Mouse (Mus musculus): ENCODE measurements around the gene Lgals2. TPM values are rescaled to one million over a fixed set of nuclear protein-coding genes. Genes with fewer than 3 reads are reported as not detected.

The Lgals2 gene
- polyA plus RNA-seq, 1 experiment = 4.8 TPM

- no peak overlapping the region for H3K27ac ChIP-seq (ENCODE audit: control insufficient read depth, insufficient read depth, low read length)
- no peak for DNase-seq
- H3K4me3 ChIP-seq (ENCODE audit: control insufficient read depth, insufficient read depth, low read length) = no peak overlapping the region
- 94% methylated on average over 6 of the region's 6 CpGs for WGBS
- peaks cover 13% of the 10 kb centered on the region for H3K27me3 ChIP-seq (ENCODE audit: control insufficient read depth, insufficient read depth, low read length)
- TF ChIP-seq POLR2A (IDR thresholded peaks at IDR 0.05; ENCODE audit: control insufficient read depth, extremely low read depth, insufficient read depth, low read length, poor library complexity) = no peak
- TF ChIP-seq CTCF (IDR thresholded peaks at IDR 0.05; ENCODE audit: borderline replicate concordance, control insufficient read depth, extremely low read depth, insufficient read depth, low read length, poor library complexity) = no peak
- H3K4me1 ChIP-seq (replicated peaks; ENCODE audit: control insufficient read depth, insufficient read depth, low read length) = peaks cover 24% of the 10 kb centered on the region
- H3K36me3 ChIP-seq (ENCODE audit: control insufficient read depth, insufficient read depth, low read length) = no peaks in the 10 kb centered on the region
These were observed 14.1 kb downstream of the Lgals2 start for GRCm38 (mm10) chr15:78841161-78841790.

GRCm38 (mm10) chr15:78840751-78841150 is 14.6 kb downstream of the Lgals2 start:
- no peak for TF ChIP-seq CTCF (IDR thresholded peaks at IDR 0.05; ENCODE audit: borderline replicate concordance, control insufficient read depth, extremely low read depth, insufficient read depth, low read length, poor library complexity)
- no peak for TF ChIP-seq POLR2A (IDR thresholded peaks at IDR 0.05; ENCODE audit: control insufficient read depth, extremely low read depth, insufficient read depth, low read length, poor library complexity)
- 90% methylated on average over 11 of the region's 11 CpGs for WGBS
- Histone ChIP-seq H3K4me1 (replicated peaks; ENCODE audit: control insufficient read depth, insufficient read depth, low read length) (peaks cover 27% of the 10 kb centered on the region), H3K27me3 (ENCODE audit: control insufficient read depth, insufficient read depth, low read length) (peaks cover 13% of the 10 kb centered on the region), H3K36me3 (ENCODE audit: control insufficient read depth, insufficient read depth, low read length) (no peaks in the 10 kb centered on the region), H3K4me3 (ENCODE audit: control insufficient read depth, insufficient read depth, low read length) (no peak overlapping the region), H3K27ac (ENCODE audit: control insufficient read depth, insufficient read depth, low read length) (no peak overlapping the region)
- no peak for DNase-seq

GRCm38 (mm10) chr15:78840241-78840640 is 15.1 kb downstream of the Lgals2 start:
- Histone ChIP-seq H3K27me3 (ENCODE audit: control insufficient read depth, insufficient read depth, low read length) (peaks cover 13% of the 10 kb centered on the region), H3K4me3 (ENCODE audit: control insufficient read depth, insufficient read depth, low read length) (no peak overlapping the region), H3K36me3 (ENCODE audit: control insufficient read depth, insufficient read depth, low read length) (no peaks in the 10 kb centered on the region), H3K4me1 (replicated peaks; ENCODE audit: control insufficient read depth, insufficient read depth, low read length) (peaks cover 30% of the 10 kb centered on the region), H3K27ac (ENCODE audit: control insufficient read depth, insufficient read depth, low read length) (no peak overlapping the region)
- no peak for DNase-seq
- 93% methylated on average over 3 of the region's 3 CpGs for WGBS
- TF ChIP-seq CTCF (IDR thresholded peaks at IDR 0.05; ENCODE audit: borderline replicate concordance, control insufficient read depth, extremely low read depth, insufficient read depth, low read length, poor library complexity) (no peak), POLR2A (IDR thresholded peaks at IDR 0.05; ENCODE audit: control insufficient read depth, extremely low read depth, insufficient read depth, low read length, poor library complexity) (no peak)

GRCm38 (mm10) chr15:78839744-78840143 is 15.6 kb downstream of the Lgals2 start:
- DNase-seq = no peak
- WGBS = 87% methylated on average over 2 of the region's 2 CpGs
- peaks cover 13% of the 10 kb centered on the region for H3K27me3 ChIP-seq (ENCODE audit: control insufficient read depth, insufficient read depth, low read length)
- H3K27ac ChIP-seq (ENCODE audit: control insufficient read depth, insufficient read depth, low read length) = no peak overlapping the region
- no peak for TF ChIP-seq POLR2A (IDR thresholded peaks at IDR 0.05; ENCODE audit: control insufficient read depth, extremely low read depth, insufficient read depth, low read length, poor library complexity)
- TF ChIP-seq CTCF (IDR thresholded peaks at IDR 0.05; ENCODE audit: borderline replicate concordance, control insufficient read depth, extremely low read depth, insufficient read depth, low read length, poor library complexity) = no peak
- H3K36me3 ChIP-seq (ENCODE audit: control insufficient read depth, insufficient read depth, low read length) = no peaks in the 10 kb centered on the region
- peaks cover 33% of the 10 kb centered on the region for H3K4me1 ChIP-seq (replicated peaks; ENCODE audit: control insufficient read depth, insufficient read depth, low read length)
- H3K4me3 ChIP-seq (ENCODE audit: control insufficient read depth, insufficient read depth, low read length) = no peak overlapping the region

- H3K4me3 ChIP-seq (ENCODE audit: control insufficient read depth, insufficient read depth, low read length) = no peak overlapping the region
- WGBS = 91% methylated on average over 8 of the region's 8 CpGs
- peaks cover 13% of the 10 kb centered on the region for H3K4me1 ChIP-seq (replicated peaks; ENCODE audit: control insufficient read depth, insufficient read depth, low read length)
- H3K36me3 ChIP-seq (ENCODE audit: control insufficient read depth, insufficient read depth, low read length) = no peaks in the 10 kb centered on the region
- DNase-seq = no peak
- TF ChIP-seq POLR2A (IDR thresholded peaks at IDR 0.05; ENCODE audit: control insufficient read depth, extremely low read depth, insufficient read depth, low read length, poor library complexity) (no peak), CTCF (IDR thresholded peaks at IDR 0.05; ENCODE audit: borderline replicate concordance, control insufficient read depth, extremely low read depth, insufficient read depth, low read length, poor library complexity) (no peak)
- H3K27me3 ChIP-seq (ENCODE audit: control insufficient read depth, insufficient read depth, low read length) = no peaks in the 10 kb centered on the region; the same call in 1 of the 2 replicates
- H3K27ac ChIP-seq (ENCODE audit: control insufficient read depth, insufficient read depth, low read length) = no peak overlapping the region
These were observed 19.2 kb downstream of the Lgals2 start for GRCm38 (mm10) chr15:78836086-78836621.

- Histone ChIP-seq H3K27ac (ENCODE audit: control insufficient read depth, insufficient read depth, low read length) (no peak overlapping the region), H3K36me3 (ENCODE audit: control insufficient read depth, insufficient read depth, low read length) (no peaks in the 10 kb centered on the region), H3K4me1 (replicated peaks; ENCODE audit: control insufficient read depth, insufficient read depth, low read length) (peaks cover 13% of the 10 kb centered on the region), H3K4me3 (ENCODE audit: control insufficient read depth, insufficient read depth, low read length) (no peak overlapping the region), H3K27me3 (ENCODE audit: control insufficient read depth, insufficient read depth, low read length) (no peaks in the 10 kb centered on the region)
- TF ChIP-seq CTCF (IDR thresholded peaks at IDR 0.05; ENCODE audit: borderline replicate concordance, control insufficient read depth, extremely low read depth, insufficient read depth, low read length, poor library complexity) = no peak
- no peak for TF ChIP-seq POLR2A (IDR thresholded peaks at IDR 0.05; ENCODE audit: control insufficient read depth, extremely low read depth, insufficient read depth, low read length, poor library complexity)
- WGBS = 28% methylated on average over 12 of the region's 12 CpGs
- peak; percentile 22 for DNase-seq
These were observed 19.9 kb downstream of the Lgals2 start for GRCm38 (mm10) chr15:78835200-78836085.

Data from thymus, adult 2 months (tissue).